Mouse (Mus musculus) brain, embryonic 14.5 days (tissue): ENCODE measurements at regions not wholly inside any gene's neighbourhood (a gene's known extent, or its start where the extent isn't known, plus 50 kb on each side); places are given as distances from the start of the nearest gene placed in this dataset.

Experiments
- CTCF ChIP-seq: fragments of 200-500 bp; IDR thresholded peaks from 2 replicates; pipeline ENCODE4 v1.5.1; 2012; ENCODE audit warnings: inconsistent platforms, mild to moderate bottlenecking, moderate library complexity, borderline replicate concordance; ENCODE audit not compliant: insufficient read depth, insufficient read length; ENCODE audit errors: extremely low read depth
- POLR2A ChIP-seq: fragments of 200-500 bp; IDR thresholded peaks from 2 replicates; pipeline ENCODE4 v1.6.1; 2012; ENCODE audit warnings: mild to moderate bottlenecking, inconsistent platforms, borderline replicate concordance; ENCODE audit not compliant: poor library complexity, insufficient read depth, insufficient read length, severe bottlenecking; ENCODE audit errors: extremely low read depth

- TF ChIP-seq CTCF (no peak), POLR2A (no peak)
These were observed 410.6 kb downstream of the Gm45692 start for GRCm38 (mm10) chr8:26529921-26530320.
